Mouse (Mus musculus): ENCODE data around the gene Vmn1r116. TPM values are rescaled to one million over a fixed set of nuclear protein-coding genes. Genes with fewer than 3 reads are reported as not detected.
"Not testable (repeated sequence)": the region's sequence is repeated elsewhere in the genome, so short reads cannot be mapped to it uniquely, and the experiment has no call there.

The Vmn1r116 gene
- total RNA-seq (2021), result not detected
- long read RNA-seq, result 0 reads

GRCm38 (mm10) chr7:20871956-20872355, at the start of gene Vmn1r116:
Gene Vmn1r116, plus strand, starts transcription at chr7:20872256.
- DNase-seq (ENCODE audit: low spot score in 2 of 2), result not testable (repeated sequence)

GRCm38 (mm10) chr7:20844885-20845284, 27.2 kb upstream of the Vmn1r116 start, which contains the start of gene Vmn1r115:
Gene Vmn1r115, minus strand, starts transcription at chr7:20844985.
- not testable (repeated sequence) for DNase-seq (ENCODE audit: low spot score in 2 of 2)

GRCm38 (mm10) chr7:20884021-20884420, 12.0 kb downstream of the Vmn1r116 start, which contains the start of gene Vmn1r117:
Gene Vmn1r117, minus strand, starts transcription at chr7:20884121.
- not testable (repeated sequence) for DNase-seq (ENCODE audit: low spot score in 2 of 2)

- DNase-seq (ENCODE audit: low spot score in 2 of 2), result not testable (repeated sequence)
Measured at GRCm38 (mm10) chr7:20912247-20912646, 40.2 kb downstream of the Vmn1r116 start, which contains the start of gene Vmn1r118. Gene Vmn1r118, minus strand, starts transcription at chr7:20912347.

Other genes with a start within 250 kb of the Vmn1r116 start
- not detected for gene Vmn1r107, start 203.3 kb upstream of the Vmn1r116 start, total RNA-seq (2021)
- not detected for gene Vmn1r111, start 169.0 kb upstream of the Vmn1r116 start, total RNA-seq (2021)
- not detected for gene Gm10668, start 141.6 kb upstream of the Vmn1r116 start, total RNA-seq (2021)
- gene Vmn1r112, start 101.1 kb upstream of the Vmn1r116 start, total RNA-seq (2021), result not detected
- not detected for gene Vmn1r113, start 85.0 kb upstream of the Vmn1r116 start, total RNA-seq (2021)
- not detected for gene Vmn1r114, start 60.1 kb upstream of the Vmn1r116 start, total RNA-seq (2021)
- not detected for gene Vmn1r115, start 27.3 kb upstream of the Vmn1r116 start, total RNA-seq (2021)
- not detected for gene Vmn1r117, start 11.9 kb downstream of the Vmn1r116 start, total RNA-seq (2021)
- gene Vmn1r118, start 40.1 kb downstream of the Vmn1r116 start, total RNA-seq (2021), result not detected
- not detected for gene Vmn1r119, start 140.2 kb downstream of the Vmn1r116 start, total RNA-seq (2021)
- not detected for gene Vmn1r120, start 181.5 kb downstream of the Vmn1r116 start, total RNA-seq (2021)
- not detected for gene Vmn1r121, start 226.3 kb downstream of the Vmn1r116 start, total RNA-seq (2021)

Measured in layer of hippocampus, adult 18-20 months (tissue).